Mouse (Mus musculus): ENCODE measurements around the gene Scrg1. TPM values are rescaled to one million over a fixed set of nuclear protein-coding genes. Genes with fewer than 3 reads are reported as not detected.
"Not testable (repeated sequence)": the region's sequence is repeated elsewhere in the genome, so short reads cannot be mapped to it uniquely, and the experiment has no call there.

The Scrg1 gene
- total RNA-seq (2022) = 10 to 100 TPM; 53.6 to 76.8 (median 61.3) TPM

DNA sequence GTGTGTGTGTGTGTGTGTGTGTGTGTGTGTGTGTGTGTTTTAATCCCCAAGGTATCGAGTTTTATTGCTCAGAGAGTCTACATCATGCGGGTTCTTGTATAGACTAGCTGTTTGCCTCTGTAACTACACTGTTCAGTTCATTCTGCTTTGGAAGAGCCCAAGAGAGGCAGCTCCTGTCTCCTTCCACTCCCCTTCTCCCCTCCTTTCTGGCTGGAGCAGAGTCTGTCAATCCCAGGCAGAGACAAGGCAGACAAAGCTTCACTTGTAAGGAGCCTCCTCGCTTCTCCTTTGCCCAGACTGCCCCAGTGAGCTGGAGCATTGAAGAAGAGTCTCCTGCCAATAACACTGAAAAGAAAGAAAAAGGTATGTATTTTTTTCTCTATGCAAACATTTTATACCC, at the start of gene Scrg1:
TSS of gene Scrg1 (plus strand) at position 159 of the 400 bp plus-strand sequence.
- peak; percentile 9 to 12 for DNase-seq (ENCODE audit: low spot score in 2 of 2)

DNA sequence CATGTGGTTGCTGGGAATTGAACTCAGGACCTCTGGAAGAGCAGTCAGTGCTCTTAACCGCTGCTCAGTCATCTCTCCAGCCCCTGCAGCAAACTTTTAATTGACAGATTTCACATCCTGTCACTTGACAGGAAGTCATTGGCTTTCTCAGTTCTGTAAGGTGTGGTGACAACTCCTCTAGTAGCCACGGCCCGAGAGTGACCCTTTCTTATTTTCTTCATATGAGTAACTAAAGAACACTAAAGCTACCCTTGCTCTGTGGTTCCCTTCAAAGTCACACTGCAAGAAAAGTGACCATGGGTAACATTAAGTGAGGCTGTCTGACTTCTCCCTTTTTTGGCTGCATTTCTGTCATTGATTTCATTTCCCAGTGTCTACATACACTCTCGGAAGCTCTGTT, 49.4 kb upstream of the Scrg1 start:
- no peak for DNase-seq (ENCODE audit: low spot score in 2 of 2)

DNA sequence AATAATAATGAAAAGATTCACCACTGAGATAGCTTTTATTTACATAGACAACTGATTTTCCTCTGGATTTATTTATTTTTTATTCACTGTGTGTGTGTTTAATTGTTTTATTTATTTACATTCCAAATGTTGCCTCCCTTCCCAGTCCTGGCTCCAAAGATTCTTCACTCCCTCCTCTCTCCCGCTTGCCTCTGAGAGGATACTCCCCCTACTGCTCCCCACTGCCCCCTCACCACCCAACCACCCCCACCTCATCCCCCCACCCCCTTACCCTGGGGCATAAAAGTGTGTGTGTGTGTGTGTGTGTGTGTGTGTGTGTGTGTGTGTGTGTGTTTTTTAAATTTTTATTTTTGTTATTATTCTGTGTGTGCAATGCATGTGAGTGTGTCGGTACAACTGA, 46.4 kb upstream of the Scrg1 start:
- DNase-seq (ENCODE audit: low spot score in 2 of 2) = no peak

DNA sequence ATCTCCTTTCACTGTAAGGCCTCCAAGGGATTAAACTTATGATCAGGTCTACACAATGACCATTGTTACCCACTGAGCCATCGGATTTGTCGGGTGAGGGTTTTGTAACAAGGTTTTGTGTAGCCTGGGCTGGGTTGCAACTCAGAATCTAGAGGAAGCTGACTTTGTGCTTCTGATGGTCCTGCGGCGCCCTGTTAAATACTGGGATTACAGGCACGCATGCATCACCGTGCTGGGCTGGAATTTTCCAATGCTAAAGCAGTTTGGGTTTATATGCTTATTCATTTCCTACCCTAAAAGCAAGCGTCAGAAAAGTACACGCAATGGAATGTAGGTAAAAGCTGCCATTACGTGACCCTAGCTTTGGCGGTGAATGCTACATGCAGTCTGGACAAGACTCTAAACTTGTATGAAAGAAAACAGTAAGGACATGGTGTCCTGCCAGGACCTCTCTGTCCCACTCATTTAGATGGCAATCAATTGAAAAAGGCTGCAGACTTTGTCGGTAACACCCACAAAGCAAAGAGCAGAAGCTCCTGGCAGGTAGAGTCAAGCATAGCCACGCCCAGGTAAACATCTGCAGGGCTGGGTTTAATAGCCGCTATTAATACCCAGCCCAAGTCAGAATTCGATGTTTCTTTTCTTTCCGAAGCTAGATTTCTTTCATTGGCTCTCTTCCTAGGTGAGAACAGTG, 45.8 kb upstream of the Scrg1 start:
- DNase-seq (ENCODE audit: low spot score in 2 of 2) = no peak

DNA sequence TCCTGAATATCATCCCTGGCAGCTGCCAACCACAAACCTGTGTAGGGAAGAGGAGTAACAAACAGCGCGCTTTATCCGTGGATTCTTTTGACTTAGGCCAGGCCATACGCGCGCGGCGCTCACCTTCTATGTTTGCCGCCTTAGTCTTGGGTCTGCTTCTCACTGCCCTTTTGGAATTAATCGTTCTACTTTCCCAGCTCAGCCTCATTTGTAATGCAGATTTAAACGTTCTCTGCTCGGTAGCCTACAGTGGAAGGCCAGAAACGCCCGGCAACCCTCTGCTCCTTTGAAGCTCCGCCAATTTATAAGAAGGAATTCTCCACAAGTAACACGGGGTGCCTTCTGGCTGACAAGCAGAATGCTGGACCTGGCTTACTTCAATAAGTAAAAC, 45.3 kb upstream of the Scrg1 start:
- peak; percentile 14 to 20 for DNase-seq (ENCODE audit: low spot score in 2 of 2)

DNA sequence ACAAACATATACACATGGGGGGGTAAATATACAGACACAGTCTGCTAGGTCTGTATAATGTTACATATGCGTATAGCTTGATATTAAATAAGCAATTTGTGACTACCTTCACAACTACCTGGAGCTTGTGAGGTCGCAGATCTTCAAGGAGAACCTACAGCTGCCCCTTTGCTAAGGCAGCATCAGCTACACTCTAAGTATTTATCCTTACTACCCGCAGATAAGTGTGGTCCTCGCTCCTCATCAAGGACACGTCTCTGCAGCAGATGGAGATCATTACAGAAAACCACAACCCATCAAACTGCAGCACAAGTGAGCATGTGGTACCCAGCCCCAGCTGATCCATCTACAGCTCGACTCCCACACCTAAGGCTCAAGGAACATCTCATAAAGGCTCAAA, 44.4 kb upstream of the Scrg1 start:
- DNase-seq (ENCODE audit: low spot score in 2 of 2) = no peak

DNA sequence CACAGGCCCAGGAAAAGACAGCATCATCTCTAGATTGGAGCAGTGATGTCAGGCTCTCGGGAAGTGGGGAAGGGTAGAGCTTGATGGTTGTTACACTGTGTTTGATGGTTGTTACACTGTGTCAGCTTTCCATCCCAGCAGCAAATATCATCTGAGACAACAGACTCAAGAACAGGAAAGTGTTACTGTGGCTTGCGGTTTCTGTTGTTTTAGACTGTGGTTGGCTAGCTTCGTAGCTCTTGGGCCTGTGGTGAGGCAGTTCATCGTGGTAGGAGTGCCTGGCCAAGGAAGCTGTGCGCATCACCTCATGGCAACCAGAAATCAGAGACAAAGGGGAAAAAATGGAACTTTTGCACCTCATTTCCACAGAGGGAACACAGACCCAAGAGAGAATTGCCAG, 38.9 kb upstream of the Scrg1 start:
- no peak for DNase-seq (ENCODE audit: low spot score in 2 of 2)

DNA sequence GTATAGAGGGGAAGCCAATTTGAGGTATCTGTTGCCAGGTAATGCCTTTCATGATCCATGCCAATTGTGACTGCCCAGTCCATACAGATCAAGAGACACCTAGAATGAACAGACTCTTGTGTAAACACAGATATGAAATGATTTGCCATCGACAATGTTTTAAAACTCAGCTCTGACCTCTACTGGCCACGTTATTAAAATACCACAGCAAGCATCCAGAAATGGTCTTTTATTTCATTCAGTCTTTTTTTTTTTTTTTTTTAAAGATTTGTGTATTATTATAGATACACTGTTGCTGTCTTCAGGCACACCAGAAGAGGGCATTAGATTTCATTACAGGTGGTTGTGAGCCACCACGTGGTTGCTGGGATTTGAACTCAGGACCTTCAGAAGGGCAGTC, 29.6 kb upstream of the Scrg1 start:
- DNase-seq (ENCODE audit: low spot score in 2 of 2) = no peak

DNA sequence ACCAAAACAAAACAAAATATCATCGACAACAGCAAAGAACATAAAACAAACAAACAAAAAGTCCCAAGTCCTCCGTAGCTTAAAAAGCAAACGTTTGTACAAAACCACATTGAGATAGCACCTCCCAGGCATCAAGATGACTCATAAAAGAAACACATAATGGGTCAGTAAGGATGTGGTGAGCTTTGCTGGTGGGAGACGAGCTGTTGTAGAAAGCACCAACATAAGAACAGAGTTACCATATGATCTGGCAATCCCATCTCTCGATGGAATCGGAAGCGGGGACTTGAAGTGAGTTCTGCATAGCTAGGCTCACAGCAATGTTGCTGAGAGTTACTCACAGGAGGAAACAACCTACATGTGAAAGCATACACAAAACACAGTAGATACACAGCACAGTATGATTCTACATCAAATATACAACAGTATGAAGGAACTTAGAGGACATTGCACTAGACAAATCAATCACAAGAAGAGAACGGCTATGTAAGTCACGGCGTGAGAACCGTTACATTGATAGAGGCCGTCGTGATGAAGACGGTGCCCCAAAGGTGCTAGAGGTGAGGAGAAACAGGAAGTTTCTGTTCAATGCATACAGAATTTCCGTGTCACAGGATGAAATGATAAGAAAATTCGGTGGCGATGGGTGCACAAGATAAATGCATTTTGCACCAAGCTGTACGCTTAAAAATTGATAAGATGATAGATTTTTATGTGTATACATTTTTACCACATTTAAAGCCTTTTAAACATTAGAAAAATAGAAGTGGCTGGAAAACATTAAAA, 27.9 kb upstream of the Scrg1 start:
- no peak for DNase-seq (ENCODE audit: low spot score in 2 of 2)

DNA sequence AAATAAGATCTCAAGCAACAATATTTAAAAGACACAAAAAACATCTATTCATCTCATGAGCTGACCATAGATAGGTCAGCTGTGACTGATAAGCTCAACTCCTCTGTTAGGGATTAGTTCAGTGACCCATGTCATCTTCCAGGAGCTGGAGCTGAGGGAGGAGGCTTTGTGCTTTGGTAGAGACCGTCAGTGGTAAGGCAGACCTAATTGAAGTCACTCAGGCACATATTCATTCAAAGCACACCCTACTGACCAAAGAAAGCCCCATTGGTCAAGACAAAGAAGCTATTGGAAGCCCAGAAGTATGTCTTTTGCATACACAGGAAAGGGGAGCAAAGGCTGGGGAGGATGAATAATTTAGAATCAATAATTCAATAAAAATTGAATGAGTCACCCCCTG, 27.2 kb upstream of the Scrg1 start:
- no peak for DNase-seq (ENCODE audit: low spot score in 2 of 2)

DNA sequence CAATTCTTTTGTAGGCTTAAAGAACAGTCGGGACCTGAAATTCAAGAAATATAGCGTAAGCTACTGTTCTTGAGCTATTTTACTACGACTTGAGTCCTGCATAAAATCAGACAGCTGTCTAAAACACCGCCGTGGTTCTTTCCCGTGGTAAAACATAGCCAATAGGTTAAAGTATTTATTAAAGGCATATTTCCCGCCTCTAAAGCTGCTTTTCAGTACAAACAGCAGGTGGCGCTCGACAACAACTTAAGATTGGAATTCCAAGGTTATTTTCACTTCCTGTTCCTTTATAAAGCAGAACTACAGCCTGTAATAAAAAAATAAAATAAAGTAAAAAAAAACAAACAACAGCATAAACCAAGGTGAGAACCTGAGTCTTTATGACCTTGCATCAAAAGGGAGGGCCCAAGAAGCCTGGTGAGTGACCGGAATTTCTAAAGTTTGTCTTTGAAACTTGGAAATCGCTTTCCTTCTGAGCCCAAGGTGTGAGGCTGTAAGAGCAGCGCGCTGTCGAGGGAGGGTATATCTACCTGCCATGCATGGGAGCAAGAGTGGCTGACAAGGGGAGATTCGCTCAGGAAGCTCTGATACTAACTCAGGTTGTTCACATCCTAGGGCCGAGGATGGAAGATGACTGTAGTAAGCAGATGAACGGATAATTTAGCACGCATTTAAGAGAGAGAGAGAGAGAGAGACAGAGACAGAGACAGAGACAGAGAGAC, 26.4 kb upstream of the Scrg1 start:
- DNase-seq (ENCODE audit: low spot score in 2 of 2) = peak; percentile 27 to 68

DNA sequence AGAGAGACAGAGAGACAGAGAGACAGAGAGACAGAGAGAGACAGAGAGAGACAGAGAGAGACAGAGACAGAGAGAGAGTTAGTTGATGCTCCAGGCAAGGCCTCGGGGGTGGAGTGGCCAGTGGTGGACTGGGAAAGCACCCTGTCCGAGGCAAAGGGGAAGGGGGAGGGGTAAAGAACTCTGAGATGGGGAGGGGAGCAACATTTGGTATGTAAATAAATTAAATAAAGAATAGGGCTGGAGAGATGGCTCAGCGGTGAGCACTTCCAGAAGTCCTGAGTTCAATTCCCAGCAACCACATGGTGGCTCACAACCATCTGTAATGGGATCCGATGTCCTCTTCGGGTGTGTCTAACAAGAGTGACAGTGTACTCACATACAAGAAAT, 25.8 kb upstream of the Scrg1 start:
- DNase-seq (ENCODE audit: low spot score in 2 of 2) = not testable (repeated sequence)

DNA sequence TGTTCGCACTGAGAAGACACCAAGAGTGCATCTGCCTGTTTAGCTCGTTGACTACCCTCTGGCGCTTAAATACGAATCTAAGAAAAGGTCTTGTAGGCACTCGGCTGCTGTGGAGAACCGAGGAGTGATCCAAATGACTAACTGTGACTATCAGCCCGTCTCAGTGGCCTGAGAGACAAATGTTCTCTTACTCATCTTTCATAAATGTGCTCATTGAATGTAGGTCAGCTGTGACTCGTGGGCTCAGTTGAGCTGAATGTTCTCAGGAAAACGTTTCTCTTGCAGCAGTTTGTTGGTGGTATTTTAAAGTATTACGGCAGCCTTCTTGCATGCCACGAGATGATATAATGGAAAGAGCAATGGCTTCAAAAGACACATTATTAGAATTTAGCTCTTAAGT, 24.8 kb upstream of the Scrg1 start:
- peak in 1 of 2 experiments; percentile 11 for DNase-seq (ENCODE audit: low spot score in 2 of 2)

DNA sequence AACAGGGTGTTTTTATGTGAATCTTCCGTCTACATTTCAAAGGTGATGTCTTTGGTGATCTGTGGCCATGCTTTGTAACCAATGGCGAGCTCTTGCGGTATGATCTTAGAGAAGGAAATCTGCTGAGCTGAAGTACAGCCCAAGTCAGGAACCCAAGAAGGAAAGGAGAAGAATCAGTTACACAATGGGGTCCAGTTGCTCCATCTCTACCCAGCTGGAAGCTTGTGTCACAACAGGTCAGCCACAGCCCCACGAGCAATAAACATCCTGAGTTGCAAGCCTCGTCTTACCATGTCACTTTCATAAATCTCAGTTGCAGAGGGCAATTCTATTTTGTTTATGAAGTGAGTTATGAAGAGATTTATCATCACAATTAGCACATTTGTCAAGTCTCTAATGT, 22.9 kb upstream of the Scrg1 start:
- no peak for DNase-seq (ENCODE audit: low spot score in 2 of 2)

DNA sequence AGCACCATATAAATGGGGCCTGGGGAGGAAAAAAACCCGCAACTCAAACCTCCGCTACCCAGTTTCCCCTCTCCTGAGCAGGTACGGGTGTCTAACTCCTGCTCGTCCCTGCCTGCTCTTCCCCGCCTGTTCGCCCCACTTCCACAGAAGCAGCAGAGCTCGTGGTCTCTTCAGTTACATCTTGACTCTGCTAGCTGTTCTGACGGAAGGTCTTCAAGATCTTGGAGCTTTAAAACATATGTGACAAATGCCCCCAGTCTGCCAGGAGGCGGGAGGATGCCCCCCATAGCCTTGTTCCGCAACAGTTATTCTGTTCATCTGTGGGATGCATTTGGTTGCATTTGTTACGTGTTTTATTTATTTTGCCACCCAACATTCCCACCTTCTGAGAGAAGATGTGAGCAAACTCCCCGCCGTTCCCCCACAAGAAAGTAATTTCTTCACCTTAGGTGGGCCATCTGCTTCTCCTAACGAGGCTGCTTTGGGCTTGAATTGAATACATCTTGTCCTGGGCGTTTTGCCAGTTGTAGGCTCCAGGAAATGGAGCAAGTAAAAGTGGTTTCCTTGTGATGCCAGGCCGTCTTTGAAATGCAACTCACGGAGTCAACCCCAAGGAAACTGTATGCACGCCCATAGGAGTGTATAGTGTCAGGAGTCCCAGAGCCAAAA, 19.8 kb upstream of the Scrg1 start:
- peak; percentile 32 to 61 for DNase-seq (ENCODE audit: low spot score in 2 of 2)

DNA sequence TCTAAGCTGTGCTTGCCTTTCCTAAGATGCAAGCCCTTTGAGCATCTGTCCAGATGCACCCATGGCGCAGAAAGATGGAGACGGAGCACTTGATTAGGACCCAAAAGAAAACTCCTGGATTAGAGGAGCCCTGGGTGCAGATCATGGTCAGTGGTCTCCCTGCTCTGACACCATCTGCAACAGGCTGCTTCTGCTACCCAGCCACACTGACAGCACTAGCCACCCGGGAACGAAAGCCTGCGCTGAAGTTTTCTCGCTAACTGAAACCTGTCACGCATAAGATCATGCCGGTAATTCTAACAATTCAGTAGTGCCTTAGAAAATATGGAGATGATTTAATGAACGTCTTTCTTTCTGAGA, 19.3 kb upstream of the Scrg1 start:
- no peak for DNase-seq (ENCODE audit: low spot score in 2 of 2)

DNA sequence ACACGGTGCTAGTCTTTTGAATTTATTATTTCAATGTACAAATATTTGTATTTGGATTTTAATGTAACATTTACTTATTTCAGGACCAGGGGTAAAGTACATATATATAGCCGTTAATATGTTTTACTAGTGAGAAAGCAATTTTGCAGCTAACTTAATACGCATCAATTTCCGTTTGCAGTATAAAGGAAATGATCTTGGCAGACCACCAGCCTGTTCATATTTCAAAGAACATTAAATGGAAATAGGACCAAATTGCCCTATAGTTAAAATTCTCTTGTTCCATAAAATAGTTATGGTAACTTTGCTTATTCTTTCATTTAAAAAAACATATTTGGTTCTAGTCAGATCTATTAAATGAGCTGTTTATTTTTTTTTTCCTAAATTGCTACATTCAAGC, 14.6 kb upstream of the Scrg1 start:
- DNase-seq (ENCODE audit: low spot score in 2 of 2) = no peak

DNA sequence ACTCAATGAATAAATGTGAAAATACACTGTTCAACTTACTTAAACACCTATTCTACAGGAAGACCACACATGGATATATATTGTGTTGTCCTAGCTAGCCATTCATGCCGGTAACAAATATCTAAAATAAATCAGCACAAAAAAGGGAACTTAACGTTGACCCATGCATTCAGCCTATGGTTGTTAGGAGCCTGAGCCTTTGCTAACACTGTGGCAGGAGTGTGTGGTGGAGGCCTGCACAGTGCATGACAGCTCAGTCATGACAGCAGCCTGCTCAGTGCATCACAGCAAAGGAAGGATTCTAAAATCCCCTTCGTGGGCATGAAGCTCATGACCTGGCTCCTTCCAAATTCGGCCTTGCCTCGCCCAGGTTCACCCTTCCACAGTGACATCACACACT, 14.2 kb upstream of the Scrg1 start:
- no peak for DNase-seq (ENCODE audit: low spot score in 2 of 2)

DNA sequence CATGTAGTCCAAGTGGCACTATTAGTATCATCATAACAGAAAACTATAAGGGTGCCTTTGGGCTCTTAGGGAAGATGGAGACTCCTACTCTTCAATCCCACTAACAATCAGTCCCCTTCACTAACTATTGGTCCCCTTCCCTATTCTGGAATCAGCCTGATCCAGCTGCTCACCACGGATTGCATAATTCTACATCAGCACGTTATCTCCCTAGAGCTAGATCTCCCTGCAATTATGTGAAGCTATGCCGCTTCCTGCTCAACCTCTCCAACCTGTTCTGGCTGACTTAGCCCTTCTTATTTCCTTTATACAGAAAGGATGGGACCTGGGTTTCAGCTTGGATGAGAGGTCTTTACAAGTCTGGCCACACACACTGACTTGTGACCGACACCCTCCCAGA, 12.4 kb upstream of the Scrg1 start:
- no peak for DNase-seq (ENCODE audit: low spot score in 2 of 2)

DNA sequence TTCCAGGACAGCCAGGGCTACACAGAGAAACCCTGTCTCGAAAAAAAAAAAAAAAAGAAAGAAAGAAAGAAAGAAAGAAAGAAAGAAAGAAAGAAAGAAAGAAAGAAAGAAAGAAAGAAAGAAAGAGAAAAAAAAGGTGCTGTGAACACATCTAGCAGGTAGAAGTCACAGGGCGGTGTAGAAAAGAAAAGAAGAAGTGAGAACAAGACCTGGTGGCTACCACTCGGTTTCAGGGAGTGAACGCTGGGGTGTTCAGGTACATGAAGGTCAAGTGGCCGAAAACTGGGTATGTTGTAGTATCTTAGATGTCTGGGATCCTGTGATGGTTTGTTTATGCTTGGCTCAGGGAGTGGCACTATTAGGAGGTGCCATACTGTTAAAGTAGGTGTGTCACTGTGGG, 9.8 kb upstream of the Scrg1 start:
- not testable (repeated sequence) for DNase-seq (ENCODE audit: low spot score in 2 of 2)

DNA sequence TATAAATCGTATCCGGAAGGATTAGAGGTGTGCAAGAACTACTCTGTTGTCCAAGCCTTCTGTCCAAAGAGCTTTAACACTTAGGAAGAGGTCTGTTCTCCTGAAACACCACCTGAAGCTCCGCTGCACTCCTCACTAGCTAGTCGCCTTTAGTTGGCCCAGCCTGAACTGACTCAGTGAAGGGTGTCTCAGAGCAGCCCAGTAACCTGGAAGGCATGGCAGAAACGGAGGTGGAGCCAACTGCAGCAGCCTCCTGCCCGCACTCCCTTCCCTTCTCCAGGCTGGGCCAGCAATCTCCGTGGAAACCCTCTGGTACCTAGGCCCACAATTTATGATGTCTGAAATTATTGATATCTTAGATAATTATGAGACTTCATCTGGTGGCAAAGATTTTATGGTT, 5.0 kb upstream of the Scrg1 start:
- DNase-seq (ENCODE audit: low spot score in 2 of 2) = no peak

DNA sequence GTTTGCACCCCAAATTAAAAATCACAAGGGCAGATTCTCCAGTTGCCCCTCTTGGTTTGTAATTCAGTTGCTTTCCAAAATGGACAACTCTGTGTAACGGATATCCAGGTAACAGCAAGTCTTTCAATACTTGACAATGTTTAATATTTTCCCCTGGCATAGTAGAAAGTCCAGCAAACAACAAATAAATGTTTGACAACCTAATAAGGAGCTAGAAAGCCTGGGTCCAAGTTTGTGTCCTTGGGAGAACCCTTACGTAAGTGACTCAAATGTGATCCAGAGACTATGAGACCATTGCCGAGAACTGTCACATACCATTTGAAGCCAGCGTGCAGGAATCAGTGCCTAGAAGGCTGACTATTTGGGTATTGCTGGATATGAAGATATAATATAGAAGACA, 3.8 kb upstream of the Scrg1 start:
- no peak for DNase-seq (ENCODE audit: low spot score in 2 of 2)
